Mouse (Mus musculus) heart, postnatal 14 days (tissue): ENCODE measurements around the gene Abhd17a. TPM values are rescaled to one million over a fixed set of nuclear protein-coding genes. Genes with fewer than 3 reads are reported as not detected.

ENCODE experiments used
- DNase-seq, 2 experiments: peaks; one replicate each; pipeline ENCODE4 v3.0.0; 2021 to 2022
- intact Hi-C: fragments of 180-260 bp; cut with DNase I; formaldehyde crosslinking; loops from one replicate; pipeline ENCODE4 v1.15.1; 2025
- microRNA-seq, 2 experiments: library from miRNA; unstranded; fragments of <30 nt; microRNA quantifications; one replicate each; pipeline ENCODE4 v1.2.0; 2021 to 2022
- total RNA-seq, 2 experiments: library from RNA; stranded (reverse); gene quantifications; 2 replicates each; pipeline ENCODE4 v1.2.3; 2021

Gene Abhd17a
- total RNA-seq, 2 experiments from 2014 or later = 73.0 to 75.1 TPM

DNA sequence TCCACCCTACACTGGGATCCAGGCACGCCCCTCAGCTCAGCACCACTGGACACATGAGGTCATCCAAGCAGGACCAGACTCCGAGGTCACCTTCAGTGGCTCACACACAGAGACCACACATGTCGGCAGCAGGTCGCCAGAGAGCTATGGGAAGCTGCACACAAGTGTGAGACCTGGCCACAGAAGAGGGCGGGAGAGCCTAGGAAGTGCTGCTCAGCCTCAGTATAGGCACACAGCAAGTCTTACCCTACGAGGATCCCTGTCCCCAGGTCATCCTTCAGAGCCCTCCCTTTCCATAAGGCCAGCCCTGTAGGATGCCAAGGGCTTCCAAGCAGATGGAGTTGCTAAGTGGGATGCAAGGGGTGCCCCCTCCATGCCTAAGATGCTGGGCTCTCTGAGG is 36.1 kb downstream of the Abhd17a start:
- DNase-seq = no peak
- intact Hi-C loops = loop anchor here (10.0 kb wide), 1 partner anchor 179 kb away; no protein-coding TSS in a partner anchor

GRCm38 (mm10) chr10:80553575-80553974 is 36.6 kb downstream of the Abhd17a start:
- intact Hi-C loops = loop anchor here (10.0 kb wide), 1 partner anchor 179 kb away; no protein-coding TSS in a partner anchor
- no peak for DNase-seq

GRCm38 (mm10) chr10:80552364-80552763 is 37.8 kb downstream of the Abhd17a start:
- intact Hi-C loops = loop anchor here (10.0 kb wide), 1 partner anchor 178 kb away; no protein-coding TSS in a partner anchor
- DNase-seq = no peak

- no peak for DNase-seq
- intact Hi-C loops = loop anchor here (2.0 kb wide), 1 partner anchor 102 kb away; no protein-coding TSS in a partner anchor
These were observed 40.9 kb downstream of the Abhd17a start for GRCm38 (mm10) chr10:80549279-80549678.

- intact Hi-C loops = loop anchor here (2.0 kb wide), 1 partner anchor 102 kb away; no protein-coding TSS in a partner anchor
- DNase-seq = peak; percentile 69 to 79
These were observed 41.6 kb downstream of the Abhd17a start for GRCm38 (mm10) chr10:80548428-80549006.

- DNase-seq = no peak
- intact Hi-C loops = no loop called here
These were observed 42.6 kb downstream of the Abhd17a start for GRCm38 (mm10) chr10:80547539-80547938.

GRCm38 (mm10) chr10:80546945-80547344 is 43.2 kb downstream of the Abhd17a start:
- no peak for DNase-seq
- intact Hi-C loops = no loop called here

DNA sequence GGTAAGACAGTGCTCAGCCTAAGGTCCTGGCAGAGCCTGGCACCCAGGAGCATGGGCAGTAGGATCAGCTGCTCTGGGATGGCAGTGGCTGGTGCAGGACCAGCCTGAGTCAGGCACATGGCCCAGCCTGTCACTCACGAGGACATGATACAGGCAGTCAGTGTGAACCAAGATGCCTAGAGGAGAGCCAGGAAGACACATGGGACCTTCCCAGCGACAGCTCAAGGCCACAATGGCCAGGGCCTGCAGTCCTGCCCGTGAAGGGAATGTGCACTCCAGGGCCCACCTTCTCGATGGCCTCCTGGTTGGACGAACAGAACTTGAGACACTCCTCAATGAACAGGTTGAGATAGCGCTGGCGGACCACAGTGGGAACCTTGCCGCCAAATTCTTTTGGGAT is 44.6 kb downstream of the Abhd17a start:
- no peak for DNase-seq
- intact Hi-C loops = no loop called here

DNA sequence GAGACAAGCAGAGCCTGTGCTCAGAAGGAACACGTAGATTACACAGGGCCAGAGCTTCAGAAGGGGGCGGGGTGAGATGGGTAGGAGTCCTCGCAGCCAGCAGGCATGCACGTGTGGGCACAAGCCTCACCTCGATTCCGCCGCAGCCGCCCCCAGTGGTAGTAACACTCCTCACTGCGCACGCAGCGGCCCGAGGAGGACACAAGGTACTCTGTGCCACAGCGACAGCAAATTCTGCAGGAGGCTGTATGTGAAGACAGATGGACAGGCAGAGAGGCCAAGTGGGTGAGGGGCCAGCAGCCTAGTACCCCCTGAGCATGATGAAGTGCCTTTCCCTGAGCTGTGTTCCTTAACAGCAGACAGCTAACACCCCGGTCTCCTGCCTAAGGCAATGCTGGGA is 46.3 kb downstream of the Abhd17a start:
- no peak for DNase-seq
- intact Hi-C loops = no loop called here

DNA sequence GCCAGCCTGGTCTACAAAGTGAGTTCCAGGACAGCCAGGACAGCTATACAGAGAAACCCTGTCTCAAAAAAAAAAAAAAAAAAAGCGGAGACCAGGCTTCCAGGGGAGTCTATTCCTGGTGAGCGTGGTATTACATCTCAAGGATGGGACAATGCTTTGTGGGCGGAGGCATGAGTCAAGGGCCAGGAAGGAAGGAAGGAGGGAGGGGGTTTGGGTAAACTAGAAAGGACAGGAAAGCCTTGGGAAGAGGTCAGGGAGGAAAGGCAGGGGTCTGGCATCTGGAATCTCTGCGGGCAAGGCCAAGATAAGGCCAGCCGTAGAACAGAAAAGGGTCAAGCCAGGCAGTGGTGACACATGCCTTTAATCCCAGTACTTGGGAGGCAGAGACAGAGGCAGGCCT is 50.6 kb downstream of the Abhd17a start:
- DNase-seq = no peak
- intact Hi-C loops = no loop called here

DNA sequence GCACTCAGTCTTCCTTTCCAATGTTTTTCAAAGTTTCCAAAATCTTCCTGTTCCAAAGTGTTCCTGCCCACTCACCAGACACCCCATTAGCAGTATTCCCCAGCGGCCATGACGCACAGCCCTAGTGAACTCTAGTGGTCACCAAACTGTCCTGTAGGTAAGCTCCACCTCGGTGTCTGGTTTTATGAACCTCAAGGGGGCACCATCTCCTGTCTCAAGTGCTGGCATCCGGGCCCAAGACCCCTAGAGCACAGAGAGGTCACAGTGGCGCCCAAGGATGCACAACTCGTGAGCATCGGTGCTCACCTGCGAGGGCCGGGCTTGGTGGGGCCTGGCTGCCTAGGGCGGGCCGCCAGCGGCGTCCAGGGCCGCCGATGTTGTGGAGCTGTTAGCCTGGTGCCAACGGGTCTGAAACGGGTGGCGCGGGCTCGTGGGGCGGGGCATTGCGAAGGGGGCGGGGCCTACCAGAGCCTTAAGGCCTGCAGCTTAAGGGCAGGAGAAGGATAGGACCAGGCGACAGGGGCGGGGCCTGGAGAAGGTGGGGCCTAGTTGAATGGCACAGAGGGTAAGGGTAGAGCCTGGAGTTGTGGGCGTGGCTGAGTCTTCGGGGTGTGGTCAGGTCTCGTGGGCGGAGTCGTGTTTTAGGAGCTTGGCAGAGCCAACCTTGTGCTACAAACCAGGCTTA is 51.3 kb downstream of the Abhd17a start, which contains the start of gene Atp8b3:
Gene Atp8b3 (minus strand): TSS at position 415 of the 685 bp plus-strand sequence.
- peak; percentile 48 to 73 for DNase-seq
- intact Hi-C loops = no loop called here

GRCm38 (mm10) chr10:80538180-80538579 is 52.0 kb downstream of the Abhd17a start:
- intact Hi-C loops = no loop called here
- DNase-seq = no peak

GRCm38 (mm10) chr10:80535711-80536110 is 54.4 kb downstream of the Abhd17a start:
- intact Hi-C loops = no loop called here
- DNase-seq = no peak

DNA sequence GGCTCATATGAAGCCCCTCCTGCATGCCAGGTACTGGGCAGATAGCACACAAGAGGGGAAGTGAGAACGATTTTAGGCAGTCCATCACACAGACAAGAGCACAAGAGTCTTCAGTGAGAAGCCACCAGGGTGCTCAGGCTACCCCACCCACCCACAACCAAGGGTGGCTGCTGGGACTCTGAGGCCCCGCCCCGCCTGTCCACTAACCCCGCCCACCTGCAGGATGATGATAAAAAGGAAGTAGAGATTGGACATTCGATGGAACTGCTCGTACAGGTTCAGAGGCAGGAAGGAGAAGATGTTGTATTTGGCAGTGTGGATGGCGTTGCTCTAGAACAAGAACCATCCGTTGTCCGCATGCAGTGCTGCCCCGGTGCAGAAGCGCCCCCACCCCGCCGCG is 55.1 kb downstream of the Abhd17a start:
- intact Hi-C loops = no loop called here
- no peak for DNase-seq

- intact Hi-C loops = no loop called here
- no peak for DNase-seq
These were observed 56.4 kb downstream of the Abhd17a start for GRCm38 (mm10) chr10:80533704-80534103.

Small RNAs within 50 kb of the gene (microRNA-seq; reads per million reads assigned to microRNA genes)
- 0.54 to 2.9 reads per million in 2 experiments for gene Mir6912

Other genes with a start within 250 kb of the Abhd17a start
- 10 to 100 TPM; 43.8 to 44.5 TPM for gene Adamtsl5, start 241.9 kb downstream of the Abhd17a start, total RNA-seq
- under 1 TPM; 0.12 to 0.22 TPM for gene Plk5, start 233.9 kb downstream of the Abhd17a start, total RNA-seq
- gene Mex3d, start 202.7 kb downstream of the Abhd17a start, total RNA-seq = 10 to 100 TPM; 11.8 to 12.2 TPM
- 10 to 100 TPM; 78.6 to 84.0 TPM for gene Mbd3, start 190.8 kb downstream of the Abhd17a start, total RNA-seq
- gene Uqcr11, start 183.5 kb downstream of the Abhd17a start, total RNA-seq = 1,000 to 10,000 TPM; 1,852 to 1,908 TPM
- gene Tcf3, start 156.7 kb downstream of the Abhd17a start, total RNA-seq = 10 to 100 TPM; 31.7 to 32.5 TPM
- not detected for gene Onecut3, start 95.5 kb downstream of the Abhd17a start, total RNA-seq
- gene Atp8b3, start 51.2 kb downstream of the Abhd17a start, total RNA-seq = not detected
- 10 to 100 TPM; 14.2 to 18.1 TPM for gene Rexo1, start 28.8 kb downstream of the Abhd17a start, total RNA-seq
- gene Klf16, start 13.0 kb downstream of the Abhd17a start, total RNA-seq = 1 to 10 TPM; 4.5 to 4.7 TPM
- gene Scamp4, start 12.5 kb upstream of the Abhd17a start, total RNA-seq = 10 to 100 TPM; 19.8 to 23.5 TPM
- 1 to 10 TPM; 1.6 to 1.8 TPM for gene Adat3, start 12.5 kb upstream of the Abhd17a start, total RNA-seq
- gene Gm49322, start 15.7 kb upstream of the Abhd17a start, total RNA-seq = under 1 TPM; 0.55 to 0.71 TPM
- 100 to 1,000 TPM; 123 to 131 TPM for gene Csnk1g2, start 32.5 kb upstream of the Abhd17a start, total RNA-seq
- 10 to 100 TPM; 40.6 to 41.9 TPM for gene Btbd2, start 66.7 kb upstream of the Abhd17a start, total RNA-seq
- 100 to 1,000 TPM; 166 to 169 TPM for gene Mknk2, start 87.8 kb upstream of the Abhd17a start, total RNA-seq
- 10 to 100 TPM in 1 of 2 experiments, 1 to 10 TPM in 1; 7.0 to 11.4 TPM for gene Mob3a, start 111.6 kb upstream of the Abhd17a start, total RNA-seq
- gene Izumo4, start 111.8 kb upstream of the Abhd17a start, total RNA-seq = 1 to 10 TPM; 4.5 to 4.9 TPM
- gene Ap3d1, start 151.9 kb upstream of the Abhd17a start, total RNA-seq = 10 to 100 TPM; 44.6 to 47.8 TPM
- gene Dot1l, start 164.9 kb upstream of the Abhd17a start, total RNA-seq = 10 to 100 TPM; 55.1 to 56.3 TPM
- 10 to 100 TPM; 27.0 to 31.6 TPM for gene Sf3a2, start 207.9 kb upstream of the Abhd17a start, total RNA-seq
- gene Plekhj1, start 208.3 kb upstream of the Abhd17a start, total RNA-seq = 10 to 100 TPM; 35.7 to 36.3 TPM
- gene Amh, start 214.9 kb upstream of the Abhd17a start, total RNA-seq = under 1 TPM; 0.56 to 0.65 TPM
- gene Jsrp1, start 223.2 kb upstream of the Abhd17a start, total RNA-seq = not detected
- gene Oaz1, start 236.3 kb upstream of the Abhd17a start, total RNA-seq = 100 to 1,000 TPM; 893 to 962 TPM